Mouse (Mus musculus) MEL (cell line): ENCODE results near the gene Oscp1. TPM values are rescaled to one million over a fixed set of nuclear protein-coding genes. Genes with fewer than 3 reads are reported as not detected.

ENCODE experiments used
- DNase-seq: peaks from one replicate; pipeline ENCODE4 v3.0.0; 2011; ENCODE audit warnings: low read depth, low spot score
- H3K27ac ChIP-seq: 2 replicates; pipeline ENCODE4 v1.5.1; 2012; ENCODE audit warnings: low read depth, mild to moderate bottlenecking, control low read depth, low read length, moderate library complexity; ENCODE audit not compliant: control insufficient read depth
- H3K27me3 ChIP-seq, 2 experiments: fragments of 150-350 bp in 1 of 2; sonication (generic) in 1 of 2; 2 replicates each; pipeline ENCODE4 v1.6.1; 2012; ENCODE audit warnings: low read length in 2 of 2, mild to moderate bottlenecking in 2 of 2, improper control_type of control experiment in 1 of 2, moderate library complexity in 1 of 2; ENCODE audit not compliant: insufficient read depth in 2 of 2, control insufficient read depth in 1 of 2
- H3K36me3 ChIP-seq, 2 experiments: 2 replicates each; pipeline ENCODE4 v1.6.1; 2012 to 2014; ENCODE audit warnings: low read length in 2 of 2, improper control_type of control experiment in 1 of 2, inconsistent platforms in 1 of 2, mild to moderate bottlenecking in 1 of 2; ENCODE audit not compliant: insufficient read depth in 2 of 2, control insufficient read depth in 1 of 2
- H3K4me1 ChIP-seq, 2 experiments: fragments of 150-350 bp in 1 of 2; sonication (generic) in 1 of 2; 2 replicates each; pipeline ENCODE4 v1.6.1; 2012; ENCODE audit warnings: low read length in 2 of 2, improper control_type of control experiment in 1 of 2, mild to moderate bottlenecking in 1 of 2; ENCODE audit not compliant: insufficient read depth in 2 of 2, control insufficient read depth in 1 of 2
- H3K4me3 ChIP-seq, 2 experiments: fragments of 150-350 bp in 1 of 2; sonication (generic) in 1 of 2; 2 replicates each; pipeline ENCODE4 v1.5.1; 2012; ENCODE audit warnings: low read depth in 2 of 2, low read length in 2 of 2, mild to moderate bottlenecking in 2 of 2, moderate library complexity in 2 of 2, control low read depth in 1 of 2, improper control_type of control experiment in 1 of 2; ENCODE audit not compliant: control insufficient read depth in 1 of 2, insufficient read depth in 1 of 2
- H3K79me2 ChIP-seq: 2 replicates; pipeline ENCODE4 v1.6.1; 2012; ENCODE audit warnings: mild to moderate bottlenecking, low read length, moderate library complexity; ENCODE audit not compliant: control insufficient read depth, poor library complexity, insufficient read depth
- H3K9ac ChIP-seq: 2 replicates; pipeline ENCODE4 v1.6.1; 2012; ENCODE audit warnings: low read depth, mild to moderate bottlenecking, control low read depth, low read length, moderate library complexity; ENCODE audit not compliant: control insufficient read depth, poor library complexity, severe bottlenecking
- H3K9me3 ChIP-seq: fragments of 150-350 bp; sonication (generic); replicated peaks from 2 replicates; pipeline ENCODE4 v1.6.1; 2012; ENCODE audit warnings: mild to moderate bottlenecking, low read length, improper control_type of control experiment, moderate library complexity; ENCODE audit not compliant: insufficient read depth
- CHD2 ChIP-seq: IDR thresholded peaks from 2 replicates; pipeline ENCODE4 v1.6.1; 2011; ENCODE audit warnings: low read length, improper control_type of control experiment
- EP300 ChIP-seq, 2 experiments: IDR thresholded peaks; 2 replicates each; pipeline ENCODE4 v1.6.1; 2011; ENCODE audit warnings: improper control_type of control experiment in 2 of 2, low read length in 2 of 2, low read depth in 1 of 2, mild to moderate bottlenecking in 1 of 2
- GATA1 ChIP-seq: IDR thresholded peaks from 2 replicates; pipeline ENCODE4 v1.6.1; 2011; ENCODE audit warnings: low read depth, low read length, improper control_type of control experiment
- HCFC1 ChIP-seq: IDR thresholded peaks from 2 replicates; pipeline ENCODE4 v1.6.1; 2012; ENCODE audit warnings: low read depth, mild to moderate bottlenecking, inconsistent platforms, low read length, improper control_type of control experiment, moderate library complexity
- JUND ChIP-seq: IDR thresholded peaks from 2 replicates; pipeline ENCODE4 v1.6.1; 2011; ENCODE audit warnings: low read depth, mild to moderate bottlenecking, improper control_type of control experiment, low read length
- KAT2A ChIP-seq: conservative IDR thresholded peaks from 2 replicates; pipeline ENCODE4 v1.6.1; 2012; ENCODE audit warnings: low read depth, low read length, improper control_type of control experiment, inconsistent platforms
- MAX ChIP-seq: IDR thresholded peaks from 2 replicates; pipeline ENCODE4 v1.6.1; 2011; ENCODE audit warnings: low read length, improper control_type of control experiment
- MAZ ChIP-seq: IDR thresholded peaks from 2 replicates; pipeline ENCODE4 v1.6.1; 2012; ENCODE audit warnings: low read depth, mild to moderate bottlenecking, inconsistent platforms, low read length, improper control_type of control experiment
- MEF2A ChIP-seq: IDR thresholded peaks from 2 replicates; pipeline ENCODE4 v1.6.1; 2014; ENCODE audit warnings: low read depth, mild to moderate bottlenecking, inconsistent platforms, low read length, improper control_type of control experiment; ENCODE audit not compliant: poor library complexity, insufficient replicate concordance, severe bottlenecking; ENCODE audit errors: extremely low read depth
- NELFE ChIP-seq: IDR thresholded peaks from 2 replicates; pipeline ENCODE4 v1.6.1; 2011; ENCODE audit warnings: low read depth, low read length, improper control_type of control experiment
- POLR2A ChIP-seq, 2 experiments: IDR thresholded peaks; 2 replicates each; pipeline ENCODE4 v1.6.1; 2011 to 2012; ENCODE audit warnings: low read length in 2 of 2, mild to moderate bottlenecking in 2 of 2, control low read depth in 1 of 2, improper control_type of control experiment in 1 of 2, low read depth in 1 of 2, moderate library complexity in 1 of 2; ENCODE audit not compliant: control insufficient read depth in 1 of 2, insufficient read depth in 1 of 2, poor library complexity in 1 of 2
- RCOR1 ChIP-seq: IDR thresholded peaks from 2 replicates; pipeline ENCODE4 v1.6.1; 2012; ENCODE audit warnings: low read depth, mild to moderate bottlenecking, inconsistent platforms, low read length, improper control_type of control experiment
- SIN3A ChIP-seq: IDR thresholded peaks from 2 replicates; pipeline ENCODE4 v1.6.1; 2012; ENCODE audit warnings: low read length, improper control_type of control experiment, inconsistent platforms
- SMC3 ChIP-seq: IDR thresholded peaks from 2 replicates; pipeline ENCODE4 v1.6.1; 2011; ENCODE audit warnings: low read depth, low read length, improper control_type of control experiment
- USF1 ChIP-seq: IDR thresholded peaks from 2 replicates; pipeline ENCODE4 v1.6.1; 2014; ENCODE audit warnings: low read depth, mild to moderate bottlenecking, inconsistent platforms, low read length, improper control_type of control experiment, moderate library complexity
- polyA plus RNA-seq, 2 experiments: library from polyadenylated mRNA; stranded (reverse) in 1 of 2; unstranded in 1 of 2; fragments of >175 nt in 1 of 2; fragments of >200 nt in 1 of 2; gene quantifications; 2 replicates each; pipeline versions ENCODE4 v1.2.1 to v1.2.4; 2012; ENCODE audit warnings: low replicate concordance in 2 of 2, low read depth in 1 of 2; ENCODE audit not compliant: insufficient read length in 2 of 2, insufficient read depth in 1 of 2, missing spikeins in 1 of 2
- total RNA-seq: library from RNA; depleted of rRNA; stranded (reverse); fragments of 300-350 nt; gene quantifications from 2 replicates; pipeline ENCODE4 v1.2.3, GENCODE M21; 2012

The Oscp1 gene
- total and polyA plus RNA-seq, 3 experiments: 5.7 to 7.6 TPM; not detected in 1

GRCm38 (mm10) chr4:126108061-126108740 is 49.8 kb downstream of the Oscp1 start:
- no peak overlapping the region for H3K9ac ChIP-seq
- DNase-seq: no peak
- H3K36me3 ChIP-seq: peaks cover 0 to 43% of the 10 kb centered on the region in 2 experiments; a peak in 2 of 4 replicates

GRCm38 (mm10) chr4:126109613-126110373 is 51.4 kb downstream of the Oscp1 start:
- Histone ChIP-seq H3K4me3 (peak overlapping the region; percentile 31 to 42), H3K9ac (peak overlapping the region; percentile 55), H3K9me3 (no peaks in the 10 kb centered on the region), H3K27ac (peak overlapping the region; percentile 77), H3K4me1 (peaks cover 14 to 48% of the 10 kb centered on the region in 2 experiments), H3K27me3 (no peaks in the 10 kb centered on the region), H3K79me2 (peaks cover 63% of the 10 kb centered on the region), H3K36me3 (peaks cover 0 to 43% of the 10 kb centered on the region in 2 experiments; a peak in 2 of 4 replicates)
- peak; percentile 72 for DNase-seq
- 0 out of 2 replicates have a peak, but pooled peaks have one; percentile 5 for TF ChIP-seq MAX
- no peak for TF ChIP-seq MAZ
- peak; percentile 1; the same call in 1 of the 2 replicates for TF ChIP-seq GATA1
- TF ChIP-seq RCOR1: no peak
- no peak for TF ChIP-seq POLR2A (IDR thresholded peaks at IDR 0.05; ENCODE audit: control insufficient read depth in 1 of 2, insufficient read depth in 1 of 2, low read depth in 1 of 2, low read length in 2 of 2, poor library complexity in 1 of 2)
- no peak for TF ChIP-seq CHD2
- TF ChIP-seq NELFE: 0 out of 2 replicates have a peak, but pooled peaks have one; percentile 24
- 0 out of 2 replicates have a peak, but pooled peaks have one; percentile 27 for TF ChIP-seq USF1
- peak in 1 of 2 experiments; percentile 8; a peak in 1 of 4 replicates for TF ChIP-seq EP300 (IDR thresholded peaks at IDR 0.05; ENCODE audit: low read depth in 1 of 2, low read length in 2 of 2)
- TF ChIP-seq JUND: no peak
- TF ChIP-seq HCFC1: no peak
- no peak for TF ChIP-seq SMC3

More at GRCm38 (mm10) chr4:126108061-126108740, 49.8 kb downstream of the Oscp1 start:
- Histone ChIP-seq H3K4me3 (no peak overlapping the region), H3K9me3 (no peaks in the 10 kb centered on the region), H3K27me3 (no peaks in the 10 kb centered on the region), H3K79me2 (peaks cover 73% of the 10 kb centered on the region), H3K27ac (no peak overlapping the region), H3K4me1 (peaks cover 14 to 48% of the 10 kb centered on the region in 2 experiments)
- TF ChIP-seq KAT2A (no peak), SMC3 (no peak), USF1 (no peak), MEF2A (no peak), SIN3A (no peak), HCFC1 (no peak), NELFE (no peak)
